Mouse (Mus musculus) C2C12 (cell line): Measurements from ENCODE around the gene Ehd4.

Source experiments
- CTCF ChIP-seq: IDR thresholded peaks from one replicate; pipeline ENCODE4 v1.5.1; 2011; ENCODE audit not compliant: control insufficient read depth, insufficient read depth, insufficient read length
- MAX ChIP-seq: IDR thresholded peaks from one replicate; pipeline ENCODE4 v1.6.1; 2011; ENCODE audit warnings: mild to moderate bottlenecking, control low read depth
- MYOD1 ChIP-seq: IDR thresholded peaks from one replicate; pipeline ENCODE4 v1.6.1; 2011; ENCODE audit warnings: low read depth; ENCODE audit not compliant: control insufficient read depth, insufficient read length
- USF1 ChIP-seq: IDR thresholded peaks from one replicate; pipeline ENCODE4 v1.6.1; 2011; ENCODE audit warnings: low read depth, mild to moderate bottlenecking, control low read depth, moderate library complexity

DNA sequence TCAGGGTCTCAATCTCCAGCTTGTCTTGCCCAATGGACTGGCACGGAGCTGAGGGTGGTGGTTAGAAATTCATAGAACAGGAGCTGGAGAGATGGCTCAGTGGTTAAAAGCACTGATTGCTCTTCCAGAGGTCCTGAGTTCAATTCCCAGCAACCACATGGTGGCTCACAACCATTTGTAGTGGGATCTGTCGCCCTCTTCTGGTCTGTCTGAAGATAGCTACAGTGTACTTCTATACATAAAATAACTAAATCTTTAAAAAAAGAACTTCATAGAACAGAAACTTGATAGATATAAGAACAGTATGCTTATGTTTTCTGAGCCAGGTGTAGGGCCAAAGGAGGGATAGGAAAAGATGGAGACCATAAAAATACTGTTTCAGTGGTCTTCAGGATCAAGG is 72.0 kb downstream of the Ehd4 start:
- TF ChIP-seq CTCF (no peak), MYOD1 (no peak), USF1 (no peak), MAX (no peak)
